Mouse (Mus musculus): ENCODE data around the gene Npr2. TPM values are rescaled to one million over a fixed set of nuclear protein-coding genes. Genes with fewer than 3 reads are reported as not detected.

Npr2 gene
- polyA plus RNA-seq, 1 experiment from 2014 or later, result 10.8 TPM

GRCm38 (mm10) chr4:43656339-43657109 is 24.8 kb downstream of the Npr2 start, which contains the start of gene Hint2:
Hint2 (minus strand) TSS chr4:43656466.
- peak within 1 kb of the TSS; percentile 95 for H3K27ac ChIP-seq (ENCODE audit: low read depth, low read length)
- H3K4me3 ChIP-seq (ENCODE audit: low read length), result peak within 1 kb of the TSS; percentile 88
- 1% methylated on average over 34 of the region's 34 CpGs for WGBS
- ATAC-seq, result peak; percentile 97
- 0 out of 2 replicates have a peak, but pooled peaks cover 5% of the 10 kb centered on the region for H3K27me3 ChIP-seq (replicated peaks; ENCODE audit: control insufficient read depth, insufficient read depth, low read length)
- no peaks in the 10 kb centered on the region for H3K9me3 ChIP-seq (ENCODE audit: control insufficient read depth, low read length)
- no peaks in the 10 kb centered on the region for H3K36me3 ChIP-seq (ENCODE audit: control insufficient read depth, insufficient read depth, low read length)
- peak within 1 kb of the TSS; percentile 86 for H3K4me2 ChIP-seq (ENCODE audit: low read length)
- H3K4me1 ChIP-seq (ENCODE audit: control insufficient read depth, insufficient read depth, low read depth, low read length), result peaks cover 14% of the 10 kb centered on the region
- H3K9ac ChIP-seq (ENCODE audit: low read depth, low read length), result peak within 1 kb of the TSS; percentile 97

DNA sequence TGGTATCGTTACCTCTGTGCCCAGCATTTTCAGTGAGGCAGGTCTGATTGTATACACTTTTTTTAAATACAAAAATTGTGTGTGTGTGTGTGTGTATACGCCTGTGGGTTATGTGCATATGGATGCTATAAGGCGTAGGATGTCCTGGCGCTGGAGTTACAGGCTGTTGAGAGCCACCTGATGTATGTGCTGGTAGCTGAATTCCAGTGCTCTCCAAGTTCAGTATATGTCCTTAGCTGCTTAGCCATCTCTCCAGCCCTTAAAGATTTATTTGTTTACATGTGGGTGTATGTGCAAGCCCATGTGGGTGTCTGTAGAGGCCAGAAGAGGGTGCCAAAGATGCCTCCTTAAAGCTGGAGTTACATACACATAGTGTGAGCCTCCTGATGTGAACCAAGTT is 25.4 kb downstream of the Npr2 start:
- Histone ChIP-seq H3K9me3 (ENCODE audit: control insufficient read depth, low read length) (no peaks in the 10 kb centered on the region), H3K9ac (ENCODE audit: low read depth, low read length) (no peak overlapping the region), H3K4me1 (ENCODE audit: control insufficient read depth, insufficient read depth, low read depth, low read length) (peaks cover 14% of the 10 kb centered on the region), H3K4me2 (ENCODE audit: low read length) (peak overlapping the region; percentile 86), H3K27ac (ENCODE audit: low read depth, low read length) (0 out of 2 replicates have a peak overlapping the region, but pooled peaks have one; percentile 11), H3K27me3 (replicated peaks; ENCODE audit: control insufficient read depth, insufficient read depth, low read length) (peaks cover 5% of the 10 kb centered on the region; the same call in 1 of the 2 replicates), H3K36me3 (ENCODE audit: control insufficient read depth, insufficient read depth, low read length) (no peaks in the 10 kb centered on the region), H3K4me3 (ENCODE audit: low read length) (peak overlapping the region; percentile 88)
- 56% methylated on average over 4 of the region's 4 CpGs for WGBS
- no peak for ATAC-seq

- H3K9ac ChIP-seq (ENCODE audit: low read depth, low read length), result no peak overlapping the region
- no peak overlapping the region for H3K27ac ChIP-seq (ENCODE audit: low read depth, low read length)
- ATAC-seq, result no peak
- no peaks in the 10 kb centered on the region for H3K9me3 ChIP-seq (ENCODE audit: control insufficient read depth, low read length)
- no peaks in the 10 kb centered on the region for H3K36me3 ChIP-seq (ENCODE audit: control insufficient read depth, insufficient read depth, low read length)
- 27% methylated on average over 4 of the region's 4 CpGs for WGBS
- peaks cover 23% of the 10 kb centered on the region for H3K4me1 ChIP-seq (ENCODE audit: control insufficient read depth, insufficient read depth, low read depth, low read length)
- H3K4me3 ChIP-seq (ENCODE audit: low read length), result no peak overlapping the region
- no peak overlapping the region for H3K4me2 ChIP-seq (ENCODE audit: low read length)
- peaks cover 9% of the 10 kb centered on the region for H3K27me3 ChIP-seq (replicated peaks; ENCODE audit: control insufficient read depth, insufficient read depth, low read length)
These were observed 34.7 kb downstream of the Npr2 start for GRCm38 (mm10) chr4:43666412-43666811.

DNA sequence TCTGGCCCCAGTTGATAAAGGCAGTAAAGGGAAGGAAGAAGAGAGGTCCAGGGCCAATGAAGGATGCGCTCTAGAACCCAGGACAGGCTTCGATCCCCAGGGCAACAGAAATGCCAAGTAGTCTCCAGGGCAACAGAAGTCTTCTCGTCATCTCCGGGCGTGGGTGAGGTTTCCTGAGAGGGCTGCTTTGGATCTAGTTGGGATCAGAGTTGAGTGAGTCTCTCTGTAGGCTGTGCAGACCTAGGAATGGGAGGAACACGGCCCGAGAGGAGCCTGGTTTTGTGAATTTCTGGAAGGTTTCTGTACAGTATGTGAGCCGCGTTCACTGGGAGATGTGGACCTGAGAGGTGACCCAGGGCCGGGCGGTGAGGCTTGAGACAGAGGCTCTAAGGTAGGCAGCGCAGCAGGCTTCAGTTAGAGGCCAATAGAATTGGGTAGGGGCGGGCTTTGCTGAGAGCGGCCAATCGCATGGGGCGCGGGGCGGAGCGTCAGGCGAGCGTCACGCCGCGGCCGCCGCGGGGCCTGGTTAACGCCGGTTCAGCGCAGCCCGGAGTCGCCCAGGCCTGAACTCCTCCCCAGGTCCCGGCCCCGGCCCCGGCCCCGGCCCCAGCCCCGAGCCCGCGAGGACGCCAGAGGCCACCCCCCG is 37.2 kb downstream of the Npr2 start, which contains the start of the genes Tmem8b and Fam221b:
Tmem8b (plus strand) TSS at position 190 of the 646 bp plus-strand sequence.
Fam221b (minus strand) TSS at position 364 of the 646 bp plus-strand sequence.
- H3K27me3 ChIP-seq (replicated peaks; ENCODE audit: control insufficient read depth, insufficient read depth, low read length), result no peaks in the 10 kb centered on the region; the same call in 1 of the 2 replicates
- H3K4me2 ChIP-seq (ENCODE audit: low read length), result peak within 1 kb of the TSS; percentile 73
- peak within 1 kb of the TSS; percentile 93 for H3K4me3 ChIP-seq (ENCODE audit: low read length)
- WGBS, result under 1% methylated on average over 27 of the region's 41 CpGs
- H3K9ac ChIP-seq (ENCODE audit: low read depth, low read length), result peak within 1 kb of the TSS; percentile 98
- no peaks in the 10 kb centered on the region for H3K9me3 ChIP-seq (ENCODE audit: control insufficient read depth, low read length)
- peaks cover 38% of the 10 kb centered on the region for H3K4me1 ChIP-seq (ENCODE audit: control insufficient read depth, insufficient read depth, low read depth, low read length)
- peak; percentile 97 for ATAC-seq
- H3K27ac ChIP-seq (ENCODE audit: low read depth, low read length), result peak within 1 kb of the TSS; percentile 75
- H3K36me3 ChIP-seq (ENCODE audit: control insufficient read depth, insufficient read depth, low read length), result 0 out of 2 replicates have a peak, but pooled peaks cover under 1% of the 10 kb centered on the region

DNA sequence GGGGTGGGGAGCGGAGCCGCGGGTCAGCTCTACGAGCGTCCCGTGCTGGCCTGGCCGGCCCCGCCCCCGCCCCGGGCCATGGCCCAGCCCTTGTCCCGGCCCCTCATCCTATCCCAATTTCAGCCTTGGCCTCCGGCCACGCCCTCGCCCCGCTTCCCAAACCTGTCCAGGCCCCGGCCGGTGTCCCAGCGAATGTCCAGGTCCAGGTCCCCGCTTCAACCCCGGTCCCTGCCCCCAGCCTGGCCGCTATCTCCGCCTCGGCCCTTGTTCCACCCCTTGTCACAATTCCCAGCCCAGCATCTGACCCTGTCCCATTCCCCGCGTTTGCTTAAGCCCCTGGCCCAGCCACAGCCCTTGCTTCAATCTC is 37.7 kb downstream of the Npr2 start:
- Histone ChIP-seq H3K4me3 (ENCODE audit: low read length) (peak overlapping the region; percentile 93), H3K4me1 (ENCODE audit: control insufficient read depth, insufficient read depth, low read depth, low read length) (peaks cover 38% of the 10 kb centered on the region), H3K9ac (ENCODE audit: low read depth, low read length) (peak overlapping the region; percentile 98), H3K27me3 (replicated peaks; ENCODE audit: control insufficient read depth, insufficient read depth, low read length) (no peaks in the 10 kb centered on the region; the same call in 1 of the 2 replicates), H3K9me3 (ENCODE audit: control insufficient read depth, low read length) (no peaks in the 10 kb centered on the region), H3K36me3 (ENCODE audit: control insufficient read depth, insufficient read depth, low read length) (peaks cover 5% of the 10 kb centered on the region), H3K4me2 (ENCODE audit: low read length) (peak overlapping the region; percentile 73), H3K27ac (ENCODE audit: low read depth, low read length) (peak overlapping the region; percentile 75)
- WGBS, result 1% methylated on average over 11 of the region's 25 CpGs
- peak; percentile 55; the same call in 1 of the 2 replicates for ATAC-seq

DNA sequence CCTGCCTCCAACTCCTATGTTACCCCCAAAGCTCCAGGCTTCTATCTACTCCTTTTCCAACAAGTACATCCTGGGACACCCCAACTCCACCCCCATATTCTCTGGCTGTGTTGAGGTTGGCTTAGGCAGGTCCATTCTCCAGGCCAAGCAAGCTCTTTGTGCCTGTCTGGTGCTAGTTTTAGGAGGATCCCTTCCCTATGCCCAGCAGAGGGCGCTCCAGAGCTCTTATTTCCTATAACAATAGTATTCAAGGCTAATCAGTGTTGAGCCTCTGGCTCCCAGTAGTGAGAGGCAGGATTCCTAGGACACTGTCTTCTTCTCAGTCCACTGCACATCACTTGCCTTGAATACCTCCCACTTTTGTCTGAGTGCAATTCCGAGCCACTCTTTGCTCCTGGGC is 40.3 kb downstream of the Npr2 start:
- H3K27me3 ChIP-seq (replicated peaks; ENCODE audit: control insufficient read depth, insufficient read depth, low read length), result no peaks in the 10 kb centered on the region
- peaks cover 38% of the 10 kb centered on the region for H3K4me1 ChIP-seq (ENCODE audit: control insufficient read depth, insufficient read depth, low read depth, low read length)
- 0 out of 2 replicates have a peak overlapping the region, but pooled peaks have one; percentile 9 for H3K4me3 ChIP-seq (ENCODE audit: low read length)
- WGBS, result 5% methylated on average over 2 of the region's 2 CpGs
- H3K4me2 ChIP-seq (ENCODE audit: low read length), result peak overlapping the region; percentile 73
- H3K9me3 ChIP-seq (ENCODE audit: control insufficient read depth, low read length), result no peaks in the 10 kb centered on the region
- H3K9ac ChIP-seq (ENCODE audit: low read depth, low read length), result no peak overlapping the region
- peaks cover 20% of the 10 kb centered on the region for H3K36me3 ChIP-seq (ENCODE audit: control insufficient read depth, insufficient read depth, low read length)
- no peak overlapping the region for H3K27ac ChIP-seq (ENCODE audit: low read depth, low read length)
- ATAC-seq, result no peak

- H3K9ac ChIP-seq (ENCODE audit: low read depth, low read length), result no peak overlapping the region
- WGBS, result 64% methylated on average over 8 of the region's 8 CpGs
- no peak overlapping the region for H3K27ac ChIP-seq (ENCODE audit: low read depth, low read length)
These were observed 42.0 kb downstream of the Npr2 start for GRCm38 (mm10) chr4:43673703-43674102.

GRCm38 (mm10) chr4:43674974-43675373 is 43.2 kb downstream of the Npr2 start:
- H3K27ac ChIP-seq (ENCODE audit: low read depth, low read length), result no peak overlapping the region
- H3K36me3 ChIP-seq (ENCODE audit: control insufficient read depth, insufficient read depth, low read length), result peaks cover 37% of the 10 kb centered on the region
- H3K4me1 ChIP-seq (ENCODE audit: control insufficient read depth, insufficient read depth, low read depth, low read length), result peaks cover 29% of the 10 kb centered on the region
- no peaks in the 10 kb centered on the region for H3K27me3 ChIP-seq (replicated peaks; ENCODE audit: control insufficient read depth, insufficient read depth, low read length)
- H3K4me2 ChIP-seq (ENCODE audit: low read length), result no peak overlapping the region
- no peak for ATAC-seq
- WGBS, result 74% methylated on average over 5 of the region's 5 CpGs
- no peak overlapping the region for H3K9ac ChIP-seq (ENCODE audit: low read depth, low read length)
- H3K4me3 ChIP-seq (ENCODE audit: low read length), result no peak overlapping the region
- no peaks in the 10 kb centered on the region for H3K9me3 ChIP-seq (ENCODE audit: control insufficient read depth, low read length)

More at GRCm38 (mm10) chr4:43673703-43674102, 42.0 kb downstream of the Npr2 start:
- no peaks in the 10 kb centered on the region for H3K9me3 ChIP-seq (ENCODE audit: control insufficient read depth, low read length)
- no peak overlapping the region for H3K4me2 ChIP-seq (ENCODE audit: low read length)
- no peak for ATAC-seq
- peaks cover 33% of the 10 kb centered on the region for H3K4me1 ChIP-seq (ENCODE audit: control insufficient read depth, insufficient read depth, low read depth, low read length)
- H3K27me3 ChIP-seq (replicated peaks; ENCODE audit: control insufficient read depth, insufficient read depth, low read length), result no peaks in the 10 kb centered on the region
- peaks cover 35% of the 10 kb centered on the region for H3K36me3 ChIP-seq (ENCODE audit: control insufficient read depth, insufficient read depth, low read length)
- H3K4me3 ChIP-seq (ENCODE audit: low read length), result no peak overlapping the region

DNA sequence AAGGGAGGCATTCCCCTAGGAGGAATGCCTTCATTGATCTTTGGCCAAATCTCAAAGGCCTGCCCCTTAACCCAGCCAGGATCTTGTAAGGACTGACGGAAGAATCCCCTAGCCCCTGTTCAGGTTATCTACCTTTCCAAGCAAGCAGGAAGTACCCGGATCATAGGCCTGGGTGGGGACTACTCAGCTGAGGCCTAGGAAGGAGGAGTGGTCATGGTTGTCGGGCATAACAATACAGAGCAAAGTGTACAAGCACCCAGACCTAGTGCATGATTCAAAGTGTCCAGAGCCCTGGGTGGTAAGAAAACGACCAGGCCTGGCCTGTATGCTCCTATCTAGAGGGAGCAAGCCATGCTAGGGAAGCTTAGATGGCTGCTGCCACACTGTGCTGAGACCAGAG is 43.9 kb downstream of the Npr2 start:
- H3K4me2 ChIP-seq (ENCODE audit: low read length), result no peak overlapping the region
- WGBS, result 85% methylated on average over 4 of the region's 4 CpGs

More for the DNA sequence above, 43.9 kb downstream of the Npr2 start:
- Histone ChIP-seq H3K4me3 (ENCODE audit: low read length) (no peak overlapping the region), H3K27me3 (replicated peaks; ENCODE audit: control insufficient read depth, insufficient read depth, low read length) (no peaks in the 10 kb centered on the region), H3K9ac (ENCODE audit: low read depth, low read length) (no peak overlapping the region), H3K36me3 (ENCODE audit: control insufficient read depth, insufficient read depth, low read length) (peaks cover 37% of the 10 kb centered on the region), H3K4me1 (ENCODE audit: control insufficient read depth, insufficient read depth, low read depth, low read length) (peaks cover 23% of the 10 kb centered on the region), H3K27ac (ENCODE audit: low read depth, low read length) (no peak overlapping the region), H3K9me3 (ENCODE audit: control insufficient read depth, low read length) (no peaks in the 10 kb centered on the region)
- no peak for ATAC-seq

All from hindbrain, embryonic 16.5 days (tissue).